Mouse (Mus musculus) embryonic facial prominence, embryonic 15.5 days (tissue): Measurements from ENCODE around the gene Mast4. TPM values are rescaled to one million over a fixed set of nuclear protein-coding genes. Genes with fewer than 3 reads are reported as not detected.
"Not testable (repeated sequence)": the region's sequence is repeated elsewhere in the genome, so short reads cannot be mapped to it uniquely, and the experiment has no call there.

Experiments
- ATAC-seq: fragments of 200-750 bp; cut with Nextera tagmentation; 2 replicates; pipeline ENCODE4 v1.8.0; 2017; ENCODE audit warnings: low read depth, moderate TSS enrichment; ENCODE audit not compliant: insufficient number of reproducible peaks, low FRiP score, low TSS enrichment
- H3K27ac ChIP-seq: fragments of 300-500 bp; sonication (generic); replicated peaks from 2 replicates; pipeline ENCODE4 v1.5.1; 2015; ENCODE audit warnings: mild to moderate bottlenecking, inconsistent platforms
- H3K27me3 ChIP-seq: fragments of 300-500 bp; sonication (generic); 2 replicates; pipeline ENCODE4 v1.6.1; 2015; ENCODE audit warnings: inconsistent platforms
- H3K36me3 ChIP-seq: fragments of 300-500 bp; sonication (generic); 2 replicates; pipeline ENCODE4 v1.6.1; 2015; ENCODE audit warnings: mild to moderate bottlenecking, inconsistent platforms
- H3K4me1 ChIP-seq: fragments of 300-500 bp; sonication (generic); 2 replicates; pipeline ENCODE4 v1.6.1; 2015; ENCODE audit warnings: inconsistent platforms
- H3K4me2 ChIP-seq: fragments of 300-500 bp; sonication (generic); replicated peaks from 2 replicates; pipeline ENCODE4 v1.6.1; 2015; ENCODE audit warnings: mild to moderate bottlenecking, inconsistent platforms
- H3K4me3 ChIP-seq: fragments of 300-500 bp; sonication (generic); replicated peaks from 2 replicates; pipeline ENCODE4 v1.5.1; 2015; ENCODE audit warnings: mild to moderate bottlenecking, inconsistent platforms
- H3K9ac ChIP-seq: fragments of 300-500 bp; sonication (generic); 2 replicates; pipeline ENCODE4 v1.6.1; 2015; ENCODE audit warnings: inconsistent platforms
- H3K9me3 ChIP-seq: fragments of 300-500 bp; sonication (generic); replicated peaks from 2 replicates; pipeline ENCODE4 v1.6.1; 2016; ENCODE audit warnings: inconsistent platforms
- WGBS: fragments of 180-500 bp; shearing (Covaris S2); methylation state at CpG from one replicate; pipeline ENCODE4 v1.1.7; 2015; 5-methylcytosine and 5-hydroxymethylcytosine counted together
- polyA plus RNA-seq: library from polyadenylated mRNA; unstranded; fragments of >200 nt; fragmentation: Nextera tagmentation; extraction: Ambion mirVana; gene quantifications from 2 replicates; pipeline ENCODE4 v1.2.1, GENCODE M21; 2015

Mast4 gene
- 28.2 and 30.2 TPM in 2 replicates for polyA plus RNA-seq

- peak within 1 kb of the TSS; percentile 97 for H3K4me2 ChIP-seq
- peaks cover 43% of the 10 kb centered on the region for H3K27me3 ChIP-seq
- no peak within 1 kb of the TSS for H3K27ac ChIP-seq
- under 1% methylated on average over 44 of the region's 44 CpGs for WGBS
- H3K9ac ChIP-seq: peak within 1 kb of the TSS; percentile 54
- peak; percentile 93 for ATAC-seq
- H3K36me3 ChIP-seq: no peaks in the 10 kb centered on the region
- no peaks in the 10 kb centered on the region for H3K9me3 ChIP-seq
- peaks cover 12% of the 10 kb centered on the region for H3K4me1 ChIP-seq
- H3K4me3 ChIP-seq: peak within 1 kb of the TSS; percentile 68
Observed at GRCm38 (mm10) chr13:103334392-103334686, at the start of gene Mast4. Mast4 (minus strand) TSS chr13:103334497.

- WGBS: 45% methylated on average over 1 of the region's 1 CpGs
- no peaks in the 10 kb centered on the region for H3K36me3 ChIP-seq
- H3K9me3 ChIP-seq: no peaks in the 10 kb centered on the region
Observed at GRCm38 (mm10) chr13:103374495-103374894, 40.2 kb upstream of the Mast4 start.

DNA sequence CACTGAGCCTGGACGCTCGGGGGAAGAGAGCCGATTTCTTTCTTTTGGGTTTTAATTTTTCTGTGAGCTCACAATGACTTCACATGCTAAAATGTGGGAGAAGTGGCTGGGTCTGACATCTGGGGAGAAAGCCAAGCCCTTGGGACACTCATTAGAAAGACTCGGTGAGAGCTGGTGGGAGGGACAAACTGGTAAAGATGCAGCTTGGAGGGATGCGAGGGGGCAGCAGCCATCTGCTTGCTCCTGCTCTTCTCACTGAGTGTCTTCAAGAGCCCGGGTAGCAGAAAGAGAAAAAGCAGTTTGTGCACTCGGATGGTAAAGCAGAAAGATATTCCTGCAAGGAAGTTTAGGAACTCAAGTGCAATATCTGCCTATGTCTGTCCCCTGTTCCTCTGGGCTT lies 34.9 kb upstream of the Mast4 start:
- Histone ChIP-seq H3K4me1 (no peaks in the 10 kb centered on the region), H3K4me3 (no peak overlapping the region), H3K4me2 (no peak overlapping the region), H3K9me3 (no peaks in the 10 kb centered on the region), H3K36me3 (no peaks in the 10 kb centered on the region), H3K27ac (no peak overlapping the region), H3K27me3 (no peaks in the 10 kb centered on the region), H3K9ac (no peak overlapping the region)
- no peak for ATAC-seq
- 73% methylated on average over 7 of the region's 7 CpGs for WGBS

More at GRCm38 (mm10) chr13:103374495-103374894, 40.2 kb upstream of the Mast4 start:
- Histone ChIP-seq H3K27ac (no peak overlapping the region), H3K4me1 (no peaks in the 10 kb centered on the region), H3K4me3 (no peak overlapping the region), H3K9ac (no peak overlapping the region), H3K27me3 (no peaks in the 10 kb centered on the region), H3K4me2 (no peak overlapping the region)
- ATAC-seq: no peak

GRCm38 (mm10) chr13:103363181-103363580 lies 28.9 kb upstream of the Mast4 start:
- no peak for ATAC-seq
- no peaks in the 10 kb centered on the region for H3K27me3 ChIP-seq
- no peaks in the 10 kb centered on the region for H3K36me3 ChIP-seq
- no peak overlapping the region for H3K4me3 ChIP-seq
- 72% methylated on average over 10 of the region's 10 CpGs for WGBS
- H3K9me3 ChIP-seq: no peaks in the 10 kb centered on the region
- no peak overlapping the region for H3K27ac ChIP-seq
- H3K4me1 ChIP-seq: peaks cover 5% of the 10 kb centered on the region; the same call in 1 of the 2 replicates
- H3K9ac ChIP-seq: no peak overlapping the region
- no peak overlapping the region for H3K4me2 ChIP-seq

DNA sequence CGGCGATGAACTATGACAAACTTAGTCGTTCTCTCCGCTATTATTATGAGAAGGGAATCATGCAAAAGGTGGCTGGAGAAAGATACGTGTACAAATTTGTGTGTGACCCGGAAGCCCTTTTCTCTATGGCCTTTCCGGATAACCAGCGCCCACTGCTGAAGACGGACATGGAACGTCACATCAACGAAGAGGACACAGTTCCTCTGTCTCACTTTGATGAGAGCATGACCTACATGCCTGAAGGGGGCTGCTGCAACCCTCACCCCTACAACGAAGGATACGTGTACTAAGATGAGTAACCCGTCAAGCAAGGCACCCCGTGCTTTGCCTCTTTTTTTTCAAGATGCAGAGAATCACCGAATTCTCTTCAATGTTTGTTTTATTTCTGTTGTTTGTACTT lies 23.1 kb upstream of the Mast4 start:
- not testable (repeated sequence) for H3K27me3 ChIP-seq, H3K9ac ChIP-seq, H3K4me3 ChIP-seq, H3K36me3 ChIP-seq, H3K27ac ChIP-seq, ATAC-seq, H3K9me3 ChIP-seq, H3K4me1 ChIP-seq, H3K4me2 ChIP-seq
- WGBS: 94% methylated on average over 16 of the region's 16 CpGs

- H3K9me3 ChIP-seq, ATAC-seq, H3K4me2 ChIP-seq, H3K4me1 ChIP-seq, H3K27me3 ChIP-seq, H3K9ac ChIP-seq, H3K36me3 ChIP-seq, H3K27ac ChIP-seq, H3K4me3 ChIP-seq: not testable (repeated sequence)
- 94% methylated on average over 5 of the region's 6 CpGs for WGBS
Observed at GRCm38 (mm10) chr13:103356909-103357308, 22.6 kb upstream of the Mast4 start.

DNA sequence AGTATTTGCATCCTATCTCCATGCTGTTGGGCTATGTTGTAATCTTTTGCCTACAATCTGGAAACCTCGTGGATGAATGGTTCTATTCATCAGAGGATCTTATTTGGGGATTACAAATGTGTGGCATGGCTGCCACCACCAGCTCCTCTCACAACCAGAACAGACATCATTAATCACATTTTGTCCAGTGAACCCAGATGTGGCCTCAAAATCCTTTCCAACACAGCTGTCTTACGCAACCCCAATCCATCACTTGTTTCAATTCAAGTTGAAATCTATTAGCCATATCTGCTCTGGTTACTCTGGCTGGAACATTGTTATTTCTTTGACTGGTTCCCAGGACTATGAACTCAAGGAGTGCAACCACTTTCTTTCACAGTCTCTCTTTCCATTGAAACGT lies 20.4 kb upstream of the Mast4 start:
- no peaks in the 10 kb centered on the region for H3K4me1 ChIP-seq
- H3K27ac ChIP-seq: no peak overlapping the region
- H3K4me2 ChIP-seq: no peak overlapping the region
- no peak overlapping the region for H3K9ac ChIP-seq
- no peak overlapping the region for H3K4me3 ChIP-seq
- ATAC-seq: no peak
- no peaks in the 10 kb centered on the region for H3K27me3 ChIP-seq
- H3K9me3 ChIP-seq: no peaks in the 10 kb centered on the region
- H3K36me3 ChIP-seq: no peaks in the 10 kb centered on the region
- WGBS: 66% methylated on average over 3 of the region's 3 CpGs

DNA sequence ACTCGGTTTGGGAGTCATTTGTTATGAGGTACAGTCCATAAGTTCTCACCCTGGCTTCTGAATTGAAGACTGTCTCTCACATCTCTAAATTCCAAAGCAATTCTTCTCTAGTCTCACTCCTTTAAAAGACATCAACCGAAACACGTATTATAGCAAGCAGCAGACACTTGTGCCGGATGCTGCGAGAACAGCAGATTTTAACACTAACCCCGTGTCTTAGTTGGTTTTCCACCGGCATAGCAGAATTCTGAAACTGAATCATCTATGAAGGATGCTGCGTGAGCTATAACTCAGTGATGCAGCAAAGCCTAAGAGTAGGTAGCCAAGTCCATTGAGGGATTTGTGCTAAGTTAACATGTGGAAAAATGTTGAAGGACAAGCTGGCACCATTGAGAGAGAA lies 10.5 kb upstream of the Mast4 start:
- no peaks in the 10 kb centered on the region for H3K9me3 ChIP-seq

GRCm38 (mm10) chr13:103344006-103344720 lies 9.9 kb upstream of the Mast4 start:
- Histone ChIP-seq H3K9me3 (no peaks in the 10 kb centered on the region), H3K9ac (no peak overlapping the region), H3K4me1 (no peaks in the 10 kb centered on the region), H3K27me3 (no peaks in the 10 kb centered on the region), H3K4me2 (no peak overlapping the region), H3K4me3 (no peak overlapping the region), H3K36me3 (no peaks in the 10 kb centered on the region), H3K27ac (no peak overlapping the region)
- ATAC-seq: no peak
- WGBS: 74% methylated on average over 8 of the region's 8 CpGs

More for the DNA sequence above, 10.5 kb upstream of the Mast4 start:
- Histone ChIP-seq H3K27ac (no peak overlapping the region), H3K27me3 (no peaks in the 10 kb centered on the region), H3K4me2 (no peak overlapping the region), H3K4me1 (no peaks in the 10 kb centered on the region), H3K4me3 (no peak overlapping the region), H3K9ac (no peak overlapping the region), H3K36me3 (no peaks in the 10 kb centered on the region)
- 95% methylated on average over 8 of the region's 8 CpGs for WGBS
- no peak for ATAC-seq

- H3K9me3 ChIP-seq: no peaks in the 10 kb centered on the region
- H3K4me2 ChIP-seq: no peak overlapping the region
- no peaks in the 10 kb centered on the region for H3K4me1 ChIP-seq
- no peak overlapping the region for H3K9ac ChIP-seq
- H3K27ac ChIP-seq: no peak overlapping the region
- ATAC-seq: no peak
- no peaks in the 10 kb centered on the region for H3K36me3 ChIP-seq
- H3K4me3 ChIP-seq: no peak overlapping the region
- 71% methylated on average over 4 of the region's 4 CpGs for WGBS
- H3K27me3 ChIP-seq: peaks cover 7% of the 10 kb centered on the region
Observed at GRCm38 (mm10) chr13:103341031-103341430, 6.7 kb upstream of the Mast4 start.

DNA sequence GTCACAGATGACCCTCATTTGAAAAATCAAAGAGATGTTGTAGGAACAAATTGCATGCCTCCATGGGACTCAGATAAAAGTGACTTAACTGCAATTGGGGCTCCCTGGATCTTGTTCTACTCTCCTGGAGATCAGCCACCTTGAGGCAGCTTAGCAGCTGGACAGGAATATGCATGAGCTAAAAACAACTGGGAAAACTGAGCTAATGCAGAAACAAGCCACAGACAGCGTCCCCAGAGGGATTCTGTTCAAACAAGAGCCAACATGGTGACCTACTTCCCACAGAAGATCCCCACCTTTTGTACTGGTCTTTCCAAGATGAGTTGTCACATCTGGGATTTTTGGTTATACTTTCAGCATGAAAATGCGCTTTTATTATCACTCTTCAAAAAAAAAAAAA lies 4.3 kb upstream of the Mast4 start:
- WGBS: 70% methylated on average over 2 of the region's 2 CpGs
- no peak overlapping the region for H3K4me3 ChIP-seq
- ATAC-seq: no peak
- H3K9me3 ChIP-seq: no peaks in the 10 kb centered on the region
- H3K27ac ChIP-seq: no peak overlapping the region
- no peak overlapping the region for H3K9ac ChIP-seq
- peaks cover 9% of the 10 kb centered on the region for H3K4me1 ChIP-seq
- H3K36me3 ChIP-seq: no peaks in the 10 kb centered on the region
- H3K4me2 ChIP-seq: no peak overlapping the region
- H3K27me3 ChIP-seq: peaks cover 25% of the 10 kb centered on the region

GRCm38 (mm10) chr13:103336237-103336636 lies 1.9 kb upstream of the Mast4 start:
- 35% methylated on average over 5 of the region's 5 CpGs for WGBS
- ATAC-seq: no peak
- Histone ChIP-seq H3K4me1 (peaks cover 12% of the 10 kb centered on the region), H3K36me3 (no peaks in the 10 kb centered on the region), H3K27ac (no peak overlapping the region), H3K4me2 (no peak overlapping the region), H3K9ac (no peak overlapping the region), H3K4me3 (no peak overlapping the region), H3K9me3 (no peaks in the 10 kb centered on the region), H3K27me3 (peaks cover 43% of the 10 kb centered on the region)
